Mouse (Mus musculus) mesoderm, embryonic 11.5 days (tissue): ENCODE measurements around the gene Tubgcp6.
A peak's percentile ranks its signal among the peaks of the same experiment; 100 is the strongest.

Source experiments
- DNase-seq: peaks from one replicate; pipeline ENCODE4 v3.0.0-alpha.2; 2012; ENCODE audit warnings: low read depth, low spot score

The Tubgcp6 gene

GRCm38 (mm10) chr15:89122649-89123366 lies at the start of gene Tubgcp6:
Gene Tubgcp6 (minus strand): TSS chr15:89123112.
- DNase-seq: peak; percentile 95

DNA sequence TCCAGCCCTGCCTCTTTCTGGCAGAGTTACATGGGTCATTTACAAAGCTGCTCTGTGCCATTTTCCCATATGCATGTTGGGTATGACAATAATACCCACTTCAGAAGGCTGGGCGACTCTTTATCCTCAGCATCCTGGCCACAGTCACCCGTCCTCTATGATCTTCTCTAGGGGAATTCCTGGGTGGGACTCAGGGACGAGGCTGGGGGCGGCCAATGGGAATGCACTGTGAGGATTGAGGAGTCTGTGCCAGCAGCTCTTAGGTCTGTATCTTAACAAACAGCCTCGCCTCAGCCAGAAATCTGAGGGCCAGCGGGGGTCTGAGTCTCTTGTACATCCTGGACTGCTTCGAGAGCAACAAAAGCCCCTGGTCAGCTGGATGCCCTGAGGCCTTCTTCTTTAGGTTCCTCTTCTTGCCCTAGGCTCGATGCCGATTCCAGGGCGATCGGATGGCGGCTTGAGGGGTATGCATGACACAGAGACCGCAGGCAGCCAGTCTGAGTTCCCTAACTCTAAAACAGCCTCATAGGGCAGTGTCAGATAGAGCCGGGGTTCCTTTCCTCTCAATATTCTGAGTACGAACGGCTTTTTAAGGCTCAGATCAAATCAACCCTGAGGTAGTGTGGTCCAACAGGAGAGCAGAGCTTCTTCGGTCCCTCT lies 49.5 kb upstream of the Tubgcp6 start:
- DNase-seq: no peak

DNA sequence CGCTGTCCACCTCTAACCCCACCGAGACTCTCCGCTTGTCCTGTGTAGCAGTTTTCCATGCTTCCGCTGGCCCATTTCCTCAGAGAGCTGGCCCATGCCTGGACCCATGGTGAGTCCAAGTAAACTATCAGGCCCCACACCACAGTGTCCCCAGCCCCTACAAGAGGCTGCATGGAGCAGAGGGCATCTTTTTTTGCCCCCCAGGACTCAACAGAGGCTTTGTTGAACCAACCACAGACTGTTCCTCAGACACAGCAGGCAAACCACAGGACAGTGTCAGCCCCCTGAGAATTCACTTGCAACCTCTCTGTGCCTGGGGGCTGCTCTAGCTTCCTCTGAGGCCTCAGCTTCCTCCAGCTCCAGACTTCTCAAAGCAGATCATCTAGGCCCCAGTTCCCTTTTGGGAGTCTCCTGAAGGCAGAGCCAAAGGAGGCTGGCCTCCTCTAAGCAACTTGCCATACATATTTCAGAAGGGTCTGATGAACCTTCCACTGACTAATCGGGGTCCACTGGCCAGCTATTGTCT lies 48.7 kb upstream of the Tubgcp6 start:
- DNase-seq: no peak

- DNase-seq: no peak
Observed at GRCm38 (mm10) chr15:89170102-89170501, 47.2 kb upstream of the Tubgcp6 start.

GRCm38 (mm10) chr15:89169431-89169830 lies 46.5 kb upstream of the Tubgcp6 start:
- DNase-seq: peak; percentile 93

DNA sequence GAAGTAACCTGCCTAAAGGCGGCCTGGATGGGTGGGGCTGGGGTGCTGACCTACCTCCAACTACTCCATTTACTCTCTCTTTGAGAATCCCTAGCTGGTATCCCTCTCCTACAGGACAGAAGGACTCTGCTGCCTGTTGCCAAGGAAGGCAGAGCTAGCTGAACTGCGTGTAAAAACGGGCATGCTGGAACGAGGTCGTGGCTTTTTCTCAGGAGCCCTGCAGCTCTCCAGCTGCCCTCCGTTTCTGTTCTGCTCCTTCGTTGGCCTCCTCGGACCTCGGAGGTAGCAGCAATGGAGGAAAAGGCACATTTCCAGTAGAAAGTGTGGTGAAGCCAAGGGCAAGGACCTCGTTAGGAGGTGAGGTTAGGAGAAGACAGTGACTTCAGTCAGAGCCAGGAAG lies 46.0 kb upstream of the Tubgcp6 start:
- no peak for DNase-seq

- DNase-seq: no peak
Observed at GRCm38 (mm10) chr15:89165478-89165877, 42.6 kb upstream of the Tubgcp6 start.

GRCm38 (mm10) chr15:89161397-89161796 lies 38.5 kb upstream of the Tubgcp6 start:
- DNase-seq: no peak

- no peak for DNase-seq
Observed at GRCm38 (mm10) chr15:89158516-89158915, 35.6 kb upstream of the Tubgcp6 start.

DNA sequence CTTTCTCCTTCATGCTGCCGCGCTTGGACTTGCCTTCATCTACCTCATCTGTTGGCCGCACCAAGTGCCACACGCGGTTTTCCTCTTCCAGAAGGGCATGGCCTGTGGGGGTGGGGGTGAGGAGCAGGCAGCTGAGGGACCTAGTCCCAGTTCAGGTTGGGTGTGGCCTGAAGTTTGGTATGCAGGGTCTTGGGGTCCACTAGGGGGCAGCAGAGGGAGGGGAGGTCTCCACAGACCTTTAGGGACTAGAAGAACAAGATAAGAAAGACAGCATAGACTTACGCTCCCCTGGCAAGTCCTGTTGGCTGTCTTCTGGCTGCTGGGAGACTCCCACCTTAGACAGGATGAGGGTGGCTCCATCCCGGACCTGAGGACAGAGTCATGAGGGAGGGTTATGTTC lies 35.0 kb upstream of the Tubgcp6 start:
- peak; percentile 87 for DNase-seq

DNA sequence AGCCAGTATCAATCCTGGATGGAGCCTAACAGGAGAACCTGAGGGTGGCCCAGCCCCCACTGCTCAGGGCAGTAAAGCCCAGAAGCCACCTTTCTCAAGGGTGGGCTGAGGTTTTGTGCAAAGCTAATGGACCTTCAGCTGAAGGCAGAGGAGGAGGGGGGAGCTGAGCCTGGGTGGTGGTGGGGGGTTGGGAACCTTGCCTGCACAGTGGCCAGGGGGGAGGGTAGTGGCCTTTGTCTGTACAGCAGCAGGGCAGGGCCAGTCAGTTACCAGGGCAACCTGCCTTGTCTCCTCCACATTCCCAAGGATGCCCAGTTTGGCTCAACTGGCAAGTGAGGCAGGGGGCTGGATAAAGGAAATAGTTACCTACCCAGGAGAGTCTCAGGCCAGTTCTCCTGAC lies 29.4 kb upstream of the Tubgcp6 start:
- DNase-seq: peak; percentile 67

DNA sequence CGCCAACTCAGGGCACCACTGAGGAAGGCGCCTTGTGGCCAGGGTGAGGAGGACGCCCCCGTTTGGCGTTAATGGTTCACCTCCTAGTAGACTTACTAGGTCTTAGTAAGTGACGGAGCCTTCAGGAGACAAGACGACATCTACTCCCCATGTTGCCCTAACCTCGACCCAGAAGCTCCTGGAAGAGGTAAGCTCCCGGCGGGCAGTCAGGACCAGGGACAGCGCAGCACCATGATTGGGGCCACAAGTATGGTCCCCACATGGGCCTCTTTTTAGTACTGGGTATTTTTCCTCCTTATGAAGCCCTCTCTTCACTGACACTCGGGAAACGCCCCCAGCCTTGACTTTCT lies 27.1 kb upstream of the Tubgcp6 start:
- peak; percentile 61 for DNase-seq

DNA sequence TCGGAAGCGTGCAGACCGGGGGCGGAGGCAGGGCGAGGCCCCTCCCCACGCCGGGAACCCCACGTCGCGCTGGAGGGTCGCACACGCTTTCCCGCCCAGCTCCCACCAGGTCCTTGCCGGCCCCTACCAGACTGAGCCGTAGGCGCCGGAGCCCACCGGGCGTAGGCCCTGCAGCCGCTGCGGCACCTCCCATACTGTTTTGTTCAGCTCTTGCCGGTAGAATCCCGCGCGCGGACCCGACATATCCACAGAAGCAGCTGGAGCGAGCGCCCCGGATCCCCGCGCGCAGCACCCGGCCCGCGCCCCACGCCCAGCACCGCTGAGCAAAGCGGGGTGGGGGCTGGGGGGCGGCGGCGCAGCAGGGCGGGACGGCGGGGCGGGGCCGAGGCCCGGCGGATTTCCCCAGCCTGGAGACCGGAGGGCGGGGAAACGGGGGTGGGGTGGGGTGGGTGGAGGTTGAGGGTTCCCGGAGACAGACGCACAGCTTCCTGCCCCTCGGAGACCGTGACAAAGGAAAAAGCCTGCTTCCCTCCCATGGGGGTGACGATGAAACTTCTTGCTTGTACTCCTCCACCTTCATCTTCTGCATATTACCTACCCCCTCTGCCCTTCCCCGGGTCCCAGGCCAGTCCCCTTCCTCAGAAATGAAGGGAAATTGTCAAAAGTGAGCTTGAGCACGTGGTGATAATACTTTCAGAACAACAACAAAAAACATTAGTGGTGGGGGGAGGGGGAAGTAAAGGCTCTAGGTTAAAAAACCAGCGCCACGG lies 26.5 kb upstream of the Tubgcp6 start, which contains the start of gene Mapk11:
Gene Mapk11 (minus strand): TSS at position 358 of the 770 bp plus-strand sequence.
- DNase-seq: no peak

DNA sequence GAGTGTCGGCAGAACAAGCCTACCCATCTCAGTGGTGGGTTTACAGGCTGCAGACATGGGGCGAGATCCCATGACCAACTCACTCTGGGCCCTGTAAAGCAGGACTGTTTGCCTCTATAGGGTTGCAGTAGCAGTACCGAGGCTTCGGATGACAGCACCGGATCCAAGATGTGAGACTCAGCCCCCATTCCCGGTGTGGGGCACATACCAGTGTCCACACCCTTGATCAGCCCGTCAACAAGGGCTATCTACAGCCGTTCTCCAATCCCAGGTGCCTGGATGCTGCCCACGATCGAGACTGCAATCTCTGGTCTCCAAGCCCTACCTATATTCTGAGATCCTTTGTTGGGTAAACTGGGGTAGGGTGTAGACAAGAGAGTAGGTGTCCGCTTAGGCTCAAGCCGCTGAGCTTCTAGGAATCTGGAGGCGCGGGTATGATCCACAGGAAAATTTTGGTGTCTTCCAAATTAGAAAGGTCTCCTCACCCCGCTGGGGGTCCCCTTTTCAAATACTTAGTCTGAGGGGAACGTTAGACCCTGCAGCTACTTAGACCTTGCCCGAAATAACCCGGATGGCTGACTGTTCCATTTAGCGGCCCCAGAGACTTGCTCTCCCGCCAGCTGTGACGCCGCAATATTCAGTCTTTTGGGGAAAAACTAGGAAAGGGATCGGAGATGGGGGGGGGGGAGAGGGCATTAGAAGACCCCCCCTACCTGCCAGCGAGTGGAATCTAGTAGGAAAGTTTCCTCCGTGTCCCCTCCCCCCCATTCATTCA lies 25.8 kb upstream of the Tubgcp6 start:
- DNase-seq: no peak

DNA sequence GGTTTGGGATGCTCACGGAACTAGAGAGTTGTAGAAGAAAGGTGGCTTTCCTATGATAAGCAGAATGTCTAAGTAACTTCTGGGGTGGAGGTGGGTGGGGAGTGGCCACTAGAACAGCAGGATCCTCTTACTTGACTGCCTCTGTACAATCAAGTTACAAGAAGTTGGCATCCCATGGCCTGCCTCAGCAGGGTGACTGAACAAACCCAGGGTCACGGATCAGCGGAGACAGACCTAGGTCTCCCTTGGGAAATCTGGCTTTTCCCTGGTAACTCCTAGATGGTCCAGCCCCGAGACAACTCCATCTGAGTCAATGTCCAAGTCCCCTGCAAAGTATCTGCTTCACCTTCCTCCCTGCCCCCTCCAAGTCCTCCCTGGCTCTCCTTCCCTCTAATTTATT lies 25.0 kb upstream of the Tubgcp6 start:
- DNase-seq: no peak

- DNase-seq: no peak
Observed at GRCm38 (mm10) chr15:89147456-89147855, 24.5 kb upstream of the Tubgcp6 start.

DNA sequence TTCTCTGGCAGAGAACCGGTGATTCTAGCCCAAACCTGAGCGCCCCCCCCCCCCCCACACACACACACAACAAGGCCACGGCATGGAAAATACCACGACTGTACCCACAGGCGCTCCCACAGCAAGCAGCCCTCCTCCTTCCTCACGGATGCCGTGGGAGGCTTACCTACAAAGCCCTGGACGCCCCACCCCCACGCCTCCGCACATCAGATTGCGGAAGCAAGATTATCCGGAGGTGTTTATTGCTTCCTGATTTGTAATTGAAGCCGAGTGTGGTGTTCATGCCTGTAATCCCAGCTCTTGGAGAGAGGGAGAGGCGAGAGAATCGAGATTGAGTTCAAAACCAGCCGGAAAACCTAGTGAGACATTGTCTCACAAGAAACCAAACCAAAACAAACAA lies 24.1 kb upstream of the Tubgcp6 start:
- no peak for DNase-seq

- DNase-seq: no peak
Observed at GRCm38 (mm10) chr15:89146537-89146936, 23.6 kb upstream of the Tubgcp6 start.

- DNase-seq: no peak
Observed at GRCm38 (mm10) chr15:89145813-89146350, 23.0 kb upstream of the Tubgcp6 start.

- DNase-seq: no peak
Observed at GRCm38 (mm10) chr15:89144965-89145364, 22.1 kb upstream of the Tubgcp6 start.

DNA sequence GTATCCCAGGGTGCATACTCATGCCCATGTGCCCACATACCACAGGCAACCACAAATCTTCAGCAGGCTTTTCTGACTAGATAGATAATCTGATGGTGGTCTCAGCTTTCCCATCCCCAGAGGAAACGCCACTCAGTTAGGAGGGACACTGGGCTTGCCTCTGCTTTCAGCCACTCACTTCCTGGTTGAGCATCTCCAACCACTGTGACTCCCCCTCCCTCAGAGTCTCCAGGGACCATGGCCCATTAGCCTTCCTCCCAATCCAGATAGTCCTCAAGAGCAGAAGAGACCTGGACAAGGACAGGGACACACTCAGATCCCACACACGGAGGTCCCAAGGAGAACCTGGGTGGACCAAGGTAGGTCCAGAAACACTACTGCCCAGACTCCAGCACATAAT lies 20.2 kb upstream of the Tubgcp6 start:
- DNase-seq: no peak
